Mouse (Mus musculus) left cerebral cortex, adult 9 months (tissue): ENCODE results near the gene Atp8b3.

Experiments
- DNase-seq, 2 experiments: peaks; one replicate each; pipeline ENCODE4 v3.0.0; 2022; ENCODE audit warnings: low spot score in 2 of 2

Atp8b3 gene

GRCm38 (mm10) chr10:80538710-80539394 lies at the start of gene Atp8b3:
Gene Atp8b3 (minus strand): TSS chr10:80539124.
- peak in 1 of 2 experiments; percentile 35 for DNase-seq

GRCm38 (mm10) chr10:80587305-80587657 lies 48.4 kb upstream of the Atp8b3 start:
- no peak for DNase-seq

GRCm38 (mm10) chr10:80586407-80587304 lies 47.7 kb upstream of the Atp8b3 start:
- no peak for DNase-seq

GRCm38 (mm10) chr10:80585581-80585980 lies 46.7 kb upstream of the Atp8b3 start:
- DNase-seq, result no peak

- no peak for DNase-seq
Observed at GRCm38 (mm10) chr10:80584642-80585552, 46.0 kb upstream of the Atp8b3 start.

- DNase-seq, result no peak
Observed at GRCm38 (mm10) chr10:80584045-80584488, 45.1 kb upstream of the Atp8b3 start.

GRCm38 (mm10) chr10:80583047-80583446 lies 44.1 kb upstream of the Atp8b3 start:
- no peak for DNase-seq

GRCm38 (mm10) chr10:80578911-80579310 lies 40.0 kb upstream of the Atp8b3 start:
- no peak for DNase-seq

GRCm38 (mm10) chr10:80578131-80578750 lies 39.3 kb upstream of the Atp8b3 start:
- DNase-seq, result peak in 1 of 2 experiments; percentile 77

GRCm38 (mm10) chr10:80577195-80578130 lies 38.5 kb upstream of the Atp8b3 start, which contains the start of gene Klf16:
Gene Klf16 (minus strand): TSS chr10:80577321.
- peak; percentile 93 to 96 for DNase-seq

- peak in 1 of 2 experiments; percentile 58 for DNase-seq
Observed at GRCm38 (mm10) chr10:80576351-80577194, 37.6 kb upstream of the Atp8b3 start.

GRCm38 (mm10) chr10:80575925-80576324 lies 37.0 kb upstream of the Atp8b3 start:
- DNase-seq, result no peak

- no peak for DNase-seq
Observed at GRCm38 (mm10) chr10:80574896-80575295, 36.0 kb upstream of the Atp8b3 start.

GRCm38 (mm10) chr10:80573944-80574343 lies 35.0 kb upstream of the Atp8b3 start:
- DNase-seq, result peak in 1 of 2 experiments; percentile 58

GRCm38 (mm10) chr10:80572477-80572876 lies 33.6 kb upstream of the Atp8b3 start:
- no peak for DNase-seq

- DNase-seq, result no peak
Observed at GRCm38 (mm10) chr10:80570871-80571836, 32.2 kb upstream of the Atp8b3 start.

GRCm38 (mm10) chr10:80570419-80570818 lies 31.5 kb upstream of the Atp8b3 start:
- no peak for DNase-seq

GRCm38 (mm10) chr10:80569664-80570066 lies 30.7 kb upstream of the Atp8b3 start:
- no peak for DNase-seq
